Mouse (Mus musculus): Measurements from ENCODE around the gene Ccdc62. TPM values are rescaled to one million over a fixed set of nuclear protein-coding genes. Genes with fewer than 3 reads are reported as not detected.

Gene Ccdc62
- 6.1 and 11.5 TPM in 2 replicates for polyA plus RNA-seq (2012; ENCODE audit: insufficient read depth, insufficient read length, missing spikeins)

DNA sequence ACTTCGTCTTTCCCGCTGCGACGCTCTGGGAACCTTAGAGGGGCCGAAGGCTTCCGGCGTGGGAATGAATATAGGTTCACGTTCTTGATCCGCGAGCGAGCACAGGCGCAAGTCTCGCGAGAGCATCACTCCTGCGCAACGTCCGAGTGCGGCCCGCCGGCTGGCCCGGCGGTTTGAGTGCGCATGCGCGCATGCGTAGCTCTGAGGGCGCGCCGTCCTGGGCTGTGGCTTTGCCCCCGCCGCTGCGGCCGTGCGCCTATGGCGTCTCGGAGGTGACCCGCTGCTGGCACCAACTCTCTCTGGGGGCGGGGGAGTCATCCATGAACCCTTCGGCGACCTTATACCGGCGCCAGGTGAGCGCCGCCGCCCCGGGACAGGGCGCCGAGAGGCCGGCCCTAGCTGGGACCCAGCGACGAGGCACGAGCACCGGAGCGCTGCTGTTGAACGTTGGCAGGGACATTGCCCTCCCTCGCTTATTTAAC, at the start of gene Ccdc62:
Gene Ccdc62 (plus strand): TSS at position 172 of the 482 bp plus-strand sequence.
- Histone ChIP-seq H3K27ac (replicated peaks; ENCODE audit: low read depth, low read length) (peak within 1 kb of the TSS; percentile 93), H3K4me1 (ENCODE audit: control insufficient read depth, insufficient read depth, insufficient read length, low read length) (peaks cover 2% of the 10 kb centered on the region), H3K4me3 (ENCODE audit: insufficient read depth, low read depth, low read length) (peak within 1 kb of the TSS; percentile 98)

GRCm38 (mm10) chr5:123880778-123881177, 49.7 kb upstream of the Ccdc62 start:
- Histone ChIP-seq H3K4me1 (ENCODE audit: control insufficient read depth, insufficient read depth, insufficient read length, low read length) (peaks cover 14% of the 10 kb centered on the region), H3K4me3 (ENCODE audit: insufficient read depth, low read depth, low read length) (no peak overlapping the region), H3K27ac (replicated peaks; ENCODE audit: low read depth, low read length) (no peak overlapping the region)

DNA sequence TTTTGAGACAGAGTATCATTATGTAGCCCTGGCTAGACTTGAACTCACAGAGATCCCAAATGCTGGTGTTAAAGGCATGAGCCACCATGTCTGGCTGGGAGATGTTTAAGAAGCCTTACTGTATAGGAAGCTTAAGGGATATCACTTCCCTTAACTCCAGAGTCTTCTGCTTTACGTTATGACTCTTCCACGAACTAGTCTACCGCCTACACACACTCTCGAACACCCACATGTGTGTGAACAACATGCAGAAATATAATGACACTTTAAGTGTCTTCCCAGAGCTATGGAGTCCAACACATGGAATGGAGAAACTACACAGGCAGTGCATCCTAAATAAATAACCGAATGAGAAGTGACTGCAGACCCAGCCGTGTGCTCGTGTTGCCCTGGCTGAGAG, 46.6 kb upstream of the Ccdc62 start:
- H3K27ac ChIP-seq (replicated peaks; ENCODE audit: low read depth, low read length): no peak overlapping the region
- H3K4me3 ChIP-seq (ENCODE audit: insufficient read depth, low read depth, low read length): no peak overlapping the region
- peaks cover 6% of the 10 kb centered on the region for H3K4me1 ChIP-seq (ENCODE audit: control insufficient read depth, insufficient read depth, insufficient read length, low read length)

DNA sequence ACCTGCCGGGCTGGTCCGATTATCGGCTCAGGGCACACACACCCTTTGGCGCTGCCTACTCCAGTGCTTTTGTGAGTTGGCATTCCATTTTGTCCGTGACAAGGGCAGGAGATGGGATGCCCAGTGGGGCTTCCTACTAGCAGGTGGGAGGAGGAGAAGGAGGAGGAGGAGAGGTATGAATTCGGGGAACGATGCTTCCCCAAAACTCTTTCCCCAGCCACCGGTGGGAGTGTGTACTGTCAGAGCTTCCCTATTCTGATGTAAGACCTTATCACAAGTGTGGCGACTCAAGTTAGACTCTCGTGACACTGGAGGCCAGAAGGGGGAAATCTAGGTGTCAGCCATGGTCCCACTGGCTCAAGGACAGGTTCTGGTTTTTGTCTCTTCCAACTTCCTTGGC, 46.1 kb upstream of the Ccdc62 start:
- no peak overlapping the region for H3K27ac ChIP-seq (replicated peaks; ENCODE audit: low read depth, low read length)
- no peak overlapping the region for H3K4me3 ChIP-seq (ENCODE audit: insufficient read depth, low read depth, low read length)
- H3K4me1 ChIP-seq (ENCODE audit: control insufficient read depth, insufficient read depth, insufficient read length, low read length): peaks cover 2% of the 10 kb centered on the region

DNA sequence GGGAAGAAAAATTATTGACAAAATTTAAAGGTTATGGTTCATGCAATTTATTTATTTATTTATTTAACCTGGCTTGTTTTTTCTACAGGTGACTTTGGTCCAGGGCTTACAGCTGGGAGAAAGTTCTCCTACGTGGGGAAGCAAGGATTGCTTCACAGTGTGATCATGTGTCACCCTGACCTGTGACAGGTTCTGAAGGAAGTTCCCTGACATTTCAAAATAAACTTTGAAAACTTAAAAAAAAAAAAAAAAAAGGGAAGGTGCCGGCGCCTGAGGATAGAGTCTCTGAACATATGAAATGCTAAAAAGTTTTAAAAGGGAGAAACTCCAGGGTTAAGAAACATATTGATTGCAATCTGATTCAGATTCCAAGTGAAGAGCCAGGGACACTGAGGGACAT, 44.1 kb upstream of the Ccdc62 start:
- H3K4me1 ChIP-seq (ENCODE audit: control insufficient read depth, insufficient read depth, insufficient read length, low read length): no peaks in the 10 kb centered on the region
- no peak overlapping the region for H3K27ac ChIP-seq (replicated peaks; ENCODE audit: low read depth, low read length)
- no peak overlapping the region for H3K4me3 ChIP-seq (ENCODE audit: insufficient read depth, low read depth, low read length)

- Histone ChIP-seq H3K27ac (replicated peaks; ENCODE audit: low read depth, low read length) (no peak overlapping the region), H3K4me1 (ENCODE audit: control insufficient read depth, insufficient read depth, insufficient read length, low read length) (peaks cover 3% of the 10 kb centered on the region), H3K4me3 (ENCODE audit: insufficient read depth, low read depth, low read length) (no peak overlapping the region)
Measured at GRCm38 (mm10) chr5:123890312-123890711, 40.2 kb upstream of the Ccdc62 start.

GRCm38 (mm10) chr5:123890987-123891386, 39.5 kb upstream of the Ccdc62 start:
- no peak overlapping the region for H3K4me3 ChIP-seq (ENCODE audit: insufficient read depth, low read depth, low read length)
- H3K4me1 ChIP-seq (ENCODE audit: control insufficient read depth, insufficient read depth, insufficient read length, low read length): peaks cover 3% of the 10 kb centered on the region
- H3K27ac ChIP-seq (replicated peaks; ENCODE audit: low read depth, low read length): no peak overlapping the region

- Histone ChIP-seq H3K27ac (replicated peaks; ENCODE audit: low read depth, low read length) (no peak overlapping the region), H3K4me1 (ENCODE audit: control insufficient read depth, insufficient read depth, insufficient read length, low read length) (peaks cover 3% of the 10 kb centered on the region), H3K4me3 (ENCODE audit: insufficient read depth, low read depth, low read length) (no peak overlapping the region)
Measured at GRCm38 (mm10) chr5:123891669-123892068, 38.8 kb upstream of the Ccdc62 start.

DNA sequence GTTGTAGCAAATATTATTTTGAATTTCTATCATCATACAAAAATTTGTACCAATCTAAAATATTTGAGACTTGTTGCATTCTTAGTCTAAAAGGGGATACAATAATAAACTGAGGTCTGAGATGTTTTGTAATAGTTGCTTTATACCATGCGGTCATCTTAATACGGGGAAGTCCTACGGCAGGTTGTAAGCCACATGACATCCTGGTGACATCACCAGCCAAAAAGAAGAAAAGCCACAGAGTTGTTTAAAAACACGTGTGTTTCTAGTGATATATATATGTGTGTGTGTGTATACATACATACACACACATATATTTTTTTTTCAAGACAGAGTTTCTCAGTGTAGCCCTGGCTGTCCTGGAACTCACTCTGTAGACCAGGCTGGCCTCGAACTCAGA, 37.0 kb upstream of the Ccdc62 start:
- Histone ChIP-seq H3K4me3 (ENCODE audit: insufficient read depth, low read depth, low read length) (no peak overlapping the region), H3K4me1 (ENCODE audit: control insufficient read depth, insufficient read depth, insufficient read length, low read length) (peaks cover 3% of the 10 kb centered on the region), H3K27ac (replicated peaks; ENCODE audit: low read depth, low read length) (no peak overlapping the region)

- no peak overlapping the region for H3K4me3 ChIP-seq (ENCODE audit: insufficient read depth, low read depth, low read length)
- H3K27ac ChIP-seq (replicated peaks; ENCODE audit: low read depth, low read length): no peak overlapping the region
- H3K4me1 ChIP-seq (ENCODE audit: control insufficient read depth, insufficient read depth, insufficient read length, low read length): peaks cover 3% of the 10 kb centered on the region
Measured at GRCm38 (mm10) chr5:123896395-123896794, 34.1 kb upstream of the Ccdc62 start.

- Histone ChIP-seq H3K4me3 (ENCODE audit: insufficient read depth, low read depth, low read length) (no peak overlapping the region), H3K4me1 (ENCODE audit: control insufficient read depth, insufficient read depth, insufficient read length, low read length) (no peaks in the 10 kb centered on the region), H3K27ac (replicated peaks; ENCODE audit: low read depth, low read length) (no peak overlapping the region)
Measured at GRCm38 (mm10) chr5:123897352-123897751, 33.1 kb upstream of the Ccdc62 start.

GRCm38 (mm10) chr5:123904059-123904672, 26.3 kb upstream of the Ccdc62 start:
- Histone ChIP-seq H3K4me3 (ENCODE audit: insufficient read depth, low read depth, low read length) (no peak overlapping the region), H3K4me1 (ENCODE audit: control insufficient read depth, insufficient read depth, insufficient read length, low read length) (0 out of 2 replicates have a peak, but pooled peaks cover 6% of the 10 kb centered on the region), H3K27ac (replicated peaks; ENCODE audit: low read depth, low read length) (no peak overlapping the region)

- H3K4me3 ChIP-seq (ENCODE audit: insufficient read depth, low read depth, low read length): peak overlapping the region; percentile 25; the same call in 1 of the 2 replicates
- H3K27ac ChIP-seq (replicated peaks; ENCODE audit: low read depth, low read length): no peak overlapping the region
- H3K4me1 ChIP-seq (ENCODE audit: control insufficient read depth, insufficient read depth, insufficient read length, low read length): 0 out of 2 replicates have a peak, but pooled peaks cover 6% of the 10 kb centered on the region
Measured at GRCm38 (mm10) chr5:123906146-123906975, 24.1 kb upstream of the Ccdc62 start.

DNA sequence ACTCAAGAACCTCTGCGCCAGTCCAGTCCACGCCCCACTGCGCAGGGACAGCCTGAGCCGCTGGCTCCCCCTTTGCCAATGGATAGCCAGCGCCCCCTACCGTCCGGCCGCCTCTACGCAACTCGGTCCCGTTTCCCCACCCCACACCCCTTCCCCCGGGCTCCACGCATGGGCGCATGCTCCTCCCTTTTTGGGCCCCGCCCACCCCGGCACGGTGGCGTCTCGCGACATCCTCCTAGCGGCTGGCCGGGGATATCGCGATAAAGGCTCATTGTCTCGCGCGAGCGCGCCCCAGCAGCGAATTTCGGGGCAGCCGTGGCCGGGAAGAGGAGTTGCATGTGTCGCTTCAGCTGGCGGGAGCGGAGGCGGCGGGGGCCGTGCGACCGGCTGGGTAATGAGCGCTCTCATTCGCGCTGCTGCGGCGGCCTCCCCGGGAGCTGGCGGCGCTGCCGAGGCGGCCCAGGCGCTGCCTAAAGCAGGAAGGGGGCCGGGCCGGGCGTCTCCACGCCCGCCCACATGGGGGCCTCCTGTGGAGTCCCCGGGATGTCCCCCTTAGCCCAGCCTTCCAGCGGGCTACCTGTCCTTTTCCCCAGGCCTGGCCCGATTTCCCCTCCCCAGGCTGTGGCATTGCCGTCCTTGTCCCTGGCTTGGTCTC, 23.4 kb upstream of the Ccdc62 start, which contains the start of gene Denr:
Gene Denr (plus strand): TSS at position 200 of the 655 bp plus-strand sequence.
- peak within 1 kb of the TSS; percentile 65 for H3K27ac ChIP-seq (replicated peaks; ENCODE audit: low read depth, low read length)

DNA sequence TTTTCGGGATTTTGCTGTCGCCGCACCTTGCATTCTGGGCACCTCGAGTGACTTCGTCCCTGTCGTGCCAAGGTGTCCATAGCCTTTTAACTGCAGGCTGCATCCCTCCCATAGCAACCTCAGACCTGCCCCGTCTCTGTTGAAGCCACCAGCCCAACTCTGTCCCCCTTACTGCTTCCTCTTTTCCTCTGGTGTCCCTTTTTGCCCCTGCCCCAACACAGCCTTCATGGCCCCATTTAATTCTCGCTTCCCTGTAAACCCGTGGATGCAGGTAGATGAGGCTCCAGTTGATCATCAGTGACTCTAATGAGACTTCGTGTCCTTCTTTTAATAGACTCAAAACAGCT, 22.9 kb upstream of the Ccdc62 start:
- H3K4me3 ChIP-seq (ENCODE audit: insufficient read depth, low read depth, low read length): peak overlapping the region; percentile 89
- 0 out of 2 replicates have a peak, but pooled peaks cover 6% of the 10 kb centered on the region for H3K4me1 ChIP-seq (ENCODE audit: control insufficient read depth, insufficient read depth, insufficient read length, low read length)
- H3K27ac ChIP-seq (replicated peaks; ENCODE audit: low read depth, low read length): 0 out of 2 replicates have a peak overlapping the region, but pooled peaks have one; percentile 65

More for the DNA sequence above, 23.4 kb upstream of the Ccdc62 start, which contains the start of gene Denr:
- Histone ChIP-seq H3K4me3 (ENCODE audit: insufficient read depth, low read depth, low read length) (peak within 1 kb of the TSS; percentile 89), H3K4me1 (ENCODE audit: control insufficient read depth, insufficient read depth, insufficient read length, low read length) (0 out of 2 replicates have a peak, but pooled peaks cover 6% of the 10 kb centered on the region)

All from brown adipose tissue, adult 24 weeks (tissue).